Mouse (Mus musculus) thymus, adult 18-20 months (tissue): Measurements from ENCODE around the gene Zfp369.
A peak's percentile ranks its signal among the peaks of the same experiment; 100 is the strongest.
"Not testable (repeated sequence)": the region's sequence is repeated elsewhere in the genome, so short reads cannot be mapped to it uniquely, and the experiment has no call there.

Source experiments
- DNase-seq, 2 experiments: peaks; one replicate each; pipeline ENCODE4 v3.0.0; 2022; ENCODE audit warnings: mixed read lengths in 2 of 2

The Zfp369 gene

DNA sequence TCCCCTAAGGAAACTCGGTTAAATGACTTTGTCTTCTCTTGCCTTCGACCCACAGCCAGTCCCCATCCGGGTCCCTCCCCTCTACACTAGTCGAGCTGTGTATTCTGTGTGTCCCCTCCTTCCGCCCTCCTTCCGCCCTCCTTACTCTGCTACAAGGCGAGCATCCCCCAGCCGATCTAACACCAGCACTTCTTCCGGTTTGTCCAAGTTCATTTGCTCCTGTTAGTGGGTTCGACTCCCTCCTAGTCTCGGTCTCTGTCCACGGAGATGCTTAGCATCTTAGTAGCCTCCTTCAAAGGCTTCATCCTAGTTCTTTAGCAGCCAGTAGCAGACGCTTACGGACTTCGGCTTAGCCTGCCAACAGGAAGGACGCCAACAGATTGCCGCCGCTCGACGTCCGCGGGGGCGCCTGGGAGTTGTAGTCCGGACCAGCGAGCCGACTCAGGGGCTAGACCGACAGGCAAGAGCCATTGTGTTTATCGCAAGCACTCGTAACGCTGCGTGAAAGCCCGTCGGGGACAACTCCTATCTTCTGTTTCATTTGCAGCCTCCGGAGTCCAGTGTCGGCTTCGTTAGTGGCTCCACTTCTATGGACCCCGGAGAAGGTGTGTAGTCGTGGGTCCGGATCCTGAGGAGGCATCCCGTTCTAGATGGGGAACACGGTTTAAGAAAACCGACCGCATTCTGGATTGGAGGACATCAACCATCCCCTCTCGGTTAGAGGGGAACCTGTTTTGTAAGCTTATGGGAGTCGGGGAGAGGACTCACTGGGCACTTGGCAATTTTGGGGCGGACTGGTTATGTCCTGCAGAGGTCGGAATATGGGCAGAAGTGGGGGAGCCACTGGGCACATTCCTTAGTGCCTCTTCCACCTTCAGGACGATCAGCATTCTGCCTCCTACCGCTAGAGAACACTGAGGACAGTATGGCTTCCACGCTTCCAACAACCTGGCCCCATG is at the start of gene Zfp369:
Gene Zfp369, plus strand, starts transcription at position 432 of the 959 bp plus-strand sequence.
- DNase-seq = peak; percentile 89 to 91

DNA sequence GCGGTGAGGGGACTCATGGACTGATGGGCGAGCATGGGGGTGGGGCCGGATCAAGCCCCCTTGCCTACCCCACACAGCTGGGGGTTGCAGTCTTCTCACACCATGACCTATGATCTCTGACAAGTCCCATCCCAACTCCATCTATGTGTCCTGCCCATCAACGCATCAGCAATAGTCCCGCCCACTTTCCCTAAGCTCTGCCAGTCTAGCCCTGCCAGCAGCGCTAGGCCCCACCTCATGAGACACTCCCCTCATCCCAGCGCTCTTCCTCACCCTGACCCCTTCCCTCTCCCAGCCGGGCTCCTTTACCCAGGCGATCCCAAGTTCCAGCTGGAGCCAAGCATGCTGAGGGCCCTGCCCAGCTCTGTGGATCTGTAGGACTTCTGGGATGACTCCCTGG is 41.4 kb upstream of the Zfp369 start:
- no peak for DNase-seq

DNA sequence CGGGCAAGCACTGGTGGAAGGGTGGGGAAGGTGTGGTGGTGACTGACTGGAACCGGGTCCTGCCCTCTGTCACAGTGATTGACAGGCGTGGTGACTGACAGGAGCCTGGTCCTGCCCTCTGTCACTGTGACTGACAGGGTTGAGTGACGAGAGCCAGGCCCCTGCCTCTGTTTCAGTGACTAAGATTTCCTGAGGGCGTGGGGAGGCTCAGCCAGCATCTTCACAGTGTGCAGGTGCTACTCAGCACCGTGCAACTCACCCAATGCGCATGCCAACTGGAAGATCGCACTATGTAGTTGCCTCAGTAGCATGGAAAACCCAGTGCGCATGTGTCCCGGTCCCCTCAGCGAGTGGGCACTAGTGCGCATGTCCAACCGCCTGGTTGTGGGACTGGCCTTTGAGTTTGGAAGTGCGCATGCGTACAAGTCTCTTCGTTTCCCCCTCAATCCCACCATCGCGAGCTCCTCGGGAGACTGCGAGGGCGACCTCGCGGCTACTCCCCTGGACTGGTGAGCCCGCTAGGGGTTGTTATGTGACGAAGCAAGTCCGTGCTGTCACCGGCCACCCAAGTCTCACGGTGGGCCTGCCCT is 38.0 kb upstream of the Zfp369 start:
- peak; percentile 96 to 97 for DNase-seq

DNA sequence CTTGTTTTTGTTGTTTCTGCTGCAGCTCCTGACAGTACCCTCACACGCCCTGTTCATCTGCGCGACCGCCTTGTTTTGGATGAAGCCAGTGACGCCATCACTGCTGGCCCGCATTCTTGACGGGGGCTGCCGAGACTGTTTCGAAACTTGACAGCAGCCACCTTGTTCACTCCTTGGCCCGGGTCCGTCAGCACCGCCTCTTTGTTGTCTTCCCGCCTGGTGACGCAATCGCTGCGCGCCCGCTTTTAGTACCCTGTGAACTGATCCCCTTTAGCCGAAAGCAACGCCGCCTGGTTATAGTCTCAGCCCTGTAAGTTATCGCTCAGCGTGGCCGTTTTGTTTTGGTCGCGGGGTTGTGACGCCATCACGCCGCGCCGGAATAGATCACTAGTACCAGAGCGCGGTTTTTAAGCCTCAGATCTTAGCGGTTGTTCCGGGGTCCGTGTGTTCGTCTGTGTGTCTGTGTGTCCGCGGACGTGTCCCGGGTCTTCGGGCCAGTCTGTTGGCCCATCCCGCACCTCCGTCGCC is 37.5 kb upstream of the Zfp369 start:
- DNase-seq = peak; percentile 84 to 87

DNA sequence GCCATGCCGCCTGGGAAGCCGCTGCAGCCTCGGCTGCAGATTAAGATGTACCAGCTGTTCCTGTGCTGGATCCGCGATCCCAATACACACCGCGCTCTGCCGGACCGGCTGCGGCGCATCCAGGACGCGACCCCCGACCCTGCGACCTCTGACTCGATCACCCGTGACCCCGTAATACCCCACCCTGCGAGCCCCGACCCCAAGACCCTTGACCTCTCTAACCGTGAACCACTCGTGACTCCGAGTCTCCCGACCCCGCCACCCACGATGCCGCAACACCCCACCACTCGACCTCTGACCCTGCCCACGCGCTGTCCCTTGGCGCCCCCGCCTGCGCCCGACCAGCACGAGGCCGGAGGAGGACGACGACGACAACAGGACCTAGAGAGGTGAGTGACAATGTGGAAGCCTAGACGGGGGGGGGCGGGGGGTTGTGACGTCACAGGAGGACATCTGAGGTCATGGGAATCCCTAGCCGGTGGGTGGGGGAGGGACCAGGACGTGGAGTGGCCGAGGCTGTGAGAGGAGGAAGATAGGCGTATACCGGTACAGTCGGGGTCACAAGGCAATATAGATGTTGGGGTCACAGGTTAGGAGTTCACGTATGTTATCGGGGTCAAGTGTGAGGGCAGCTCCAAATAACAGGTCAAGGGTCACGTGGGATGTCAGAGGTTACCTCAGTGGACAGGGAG is 36.8 kb upstream of the Zfp369 start:
- peak; percentile 47 to 54 for DNase-seq

DNA sequence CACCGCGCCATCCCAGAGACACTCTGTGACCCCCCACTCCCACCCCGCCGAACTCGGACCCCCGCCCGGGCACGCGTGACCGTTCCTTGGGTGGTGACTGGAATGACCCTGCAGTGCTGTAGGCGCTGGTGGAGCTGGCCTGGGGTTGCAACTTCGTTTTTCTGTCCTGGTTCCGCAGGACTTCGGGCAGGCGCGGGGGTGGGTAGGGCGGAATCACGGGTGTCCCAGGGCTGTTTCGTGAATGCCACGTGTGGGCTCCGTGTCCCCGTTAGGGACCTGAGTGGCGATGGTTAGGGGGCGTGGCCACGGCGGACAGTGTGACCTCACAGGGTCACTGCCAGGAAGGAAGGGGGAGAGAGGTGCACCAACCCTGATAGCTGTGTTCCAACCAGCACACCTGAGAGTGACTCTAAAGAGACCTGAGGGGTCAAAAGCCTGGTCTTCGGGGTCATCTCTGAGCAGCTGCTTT is 36.3 kb upstream of the Zfp369 start:
- DNase-seq = peak in 1 of 2 experiments; percentile 18

DNA sequence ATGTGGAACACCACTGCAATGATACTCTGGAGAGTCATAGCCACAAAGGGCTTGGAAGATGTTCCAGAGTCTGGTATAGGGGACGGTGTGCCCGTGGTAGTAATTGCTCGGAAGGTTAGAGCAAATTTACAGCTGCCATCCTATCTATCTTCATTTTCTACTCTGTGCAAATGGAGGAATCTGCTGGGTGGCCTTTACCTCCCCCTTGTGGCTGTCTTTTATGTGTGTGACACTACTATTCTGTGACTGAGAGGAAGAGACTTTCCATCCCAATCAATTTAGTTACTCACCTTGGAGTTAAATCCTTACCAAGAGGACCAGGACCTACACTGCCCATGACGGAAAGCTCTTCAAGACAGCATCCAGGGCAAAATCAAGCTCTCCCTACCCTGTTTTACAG is 35.3 kb upstream of the Zfp369 start:
- no peak for DNase-seq

DNA sequence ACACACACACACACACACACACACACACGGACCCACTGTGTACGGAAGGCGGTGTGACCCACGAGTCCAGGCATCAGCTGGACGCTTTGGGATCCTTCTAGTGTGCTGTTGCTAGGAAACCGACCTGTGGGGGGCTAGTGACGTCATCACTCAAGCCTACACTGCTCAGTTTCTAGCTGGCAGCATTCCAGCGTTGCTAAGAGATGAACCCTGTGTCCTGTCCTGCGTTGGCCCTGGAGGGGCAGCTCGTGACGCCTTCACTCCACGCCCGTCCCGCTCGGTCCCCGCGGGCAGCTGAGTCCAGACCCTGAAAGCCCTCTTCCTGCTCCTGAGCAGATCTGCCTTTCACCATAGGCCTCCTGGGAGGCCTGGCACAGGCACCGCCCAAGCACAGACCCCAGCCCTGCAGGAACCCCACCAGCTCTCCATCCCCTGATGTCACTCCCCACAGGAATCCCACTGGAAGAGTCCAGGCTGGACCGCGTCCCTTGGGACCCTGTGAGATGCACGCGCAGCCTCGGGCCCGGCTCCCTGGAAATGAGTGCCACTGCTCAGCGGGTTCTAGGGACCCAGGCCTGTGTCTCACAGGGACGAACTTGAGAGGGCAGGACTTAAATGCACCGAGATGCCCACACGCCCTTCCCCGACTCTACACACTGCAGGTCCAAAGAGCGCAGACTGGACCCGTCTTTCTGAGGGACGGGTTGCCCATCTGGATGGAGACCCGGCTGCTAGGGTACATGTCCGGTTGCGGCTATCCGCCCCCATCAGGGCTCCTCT is 20.2 kb upstream of the Zfp369 start:
- DNase-seq = no peak

DNA sequence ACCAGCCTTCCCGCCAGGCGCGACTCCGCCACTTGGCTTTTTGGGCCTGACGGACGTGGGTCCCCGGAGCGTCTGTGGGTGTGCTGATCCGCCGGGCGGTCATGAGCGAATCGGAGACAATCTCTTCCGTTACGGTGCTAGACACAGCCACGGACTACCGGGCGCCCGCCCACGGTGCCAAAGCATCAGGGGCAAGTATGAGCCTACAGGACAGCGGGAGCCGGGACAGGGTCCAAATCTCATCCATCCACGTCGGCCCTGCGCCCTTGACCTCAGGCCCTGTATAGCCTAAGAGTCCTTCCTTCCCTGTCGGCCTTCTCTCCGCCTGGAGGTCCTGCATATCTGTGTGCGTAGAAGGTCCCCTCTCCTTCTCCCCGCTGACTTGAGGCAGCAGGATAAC is 19.4 kb upstream of the Zfp369 start, which contains the start of gene Gm10775:
Gene Gm10775, plus strand, starts transcription at position 301 of the 400 bp plus-strand sequence.
- DNase-seq = no peak

DNA sequence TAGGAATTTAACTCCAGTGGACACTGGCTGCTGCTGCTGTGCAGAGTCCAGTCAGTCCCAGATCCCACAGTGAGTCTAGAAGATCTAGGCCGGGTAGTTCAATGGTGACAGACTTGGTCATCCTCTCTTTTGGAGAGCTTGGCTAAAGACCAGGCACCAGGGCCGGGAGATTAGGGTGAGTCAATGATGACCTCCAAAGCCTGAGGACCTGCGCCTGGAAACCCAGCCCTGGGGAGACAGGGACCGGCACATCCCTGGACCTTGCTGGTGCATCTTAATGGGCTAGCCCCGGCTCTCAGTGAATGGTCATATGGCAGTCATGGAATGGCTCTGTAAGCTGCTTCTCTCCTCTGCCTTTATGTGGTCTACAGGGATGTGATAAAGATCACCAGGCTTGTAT is 16.5 kb upstream of the Zfp369 start:
- DNase-seq = no peak

DNA sequence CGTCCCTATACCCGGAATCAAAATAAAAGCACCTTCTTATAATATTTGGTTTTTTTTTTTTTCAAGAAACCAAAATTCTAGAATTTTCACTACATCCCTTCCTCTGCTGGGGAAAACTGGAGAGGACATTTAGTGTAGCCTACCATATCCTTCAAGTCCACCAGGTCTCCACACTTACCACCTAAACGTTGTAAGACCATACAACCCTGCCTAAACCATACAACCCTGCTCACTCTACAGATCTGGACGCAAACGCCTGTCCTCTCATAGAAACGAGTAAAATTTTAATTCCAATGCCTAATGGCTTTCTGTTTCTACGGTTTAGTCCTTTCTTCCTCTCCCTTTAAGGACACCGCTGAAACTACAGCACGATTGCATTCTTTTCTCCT is 626 bp upstream of the Zfp369 start:
- DNase-seq = no peak

DNA sequence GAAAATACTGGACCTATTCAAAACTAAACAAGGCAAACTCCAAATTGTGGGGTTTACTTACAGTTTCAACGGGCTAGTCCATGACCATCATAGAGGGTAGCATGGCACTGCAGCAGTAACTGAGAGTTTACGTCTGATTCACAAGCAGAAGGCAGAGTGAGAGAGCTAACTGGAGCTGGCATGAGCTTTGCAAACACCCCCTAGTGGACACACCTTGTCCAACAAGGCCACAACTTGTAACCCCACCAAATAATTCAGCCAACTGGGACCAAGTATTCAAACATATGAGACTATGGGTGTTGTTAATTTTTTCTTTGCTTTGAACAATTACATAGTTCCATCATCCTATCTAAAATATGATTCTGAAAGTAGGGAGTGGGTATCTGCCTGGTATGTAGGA is 8.2 kb downstream of the Zfp369 start:
- no peak for DNase-seq

DNA sequence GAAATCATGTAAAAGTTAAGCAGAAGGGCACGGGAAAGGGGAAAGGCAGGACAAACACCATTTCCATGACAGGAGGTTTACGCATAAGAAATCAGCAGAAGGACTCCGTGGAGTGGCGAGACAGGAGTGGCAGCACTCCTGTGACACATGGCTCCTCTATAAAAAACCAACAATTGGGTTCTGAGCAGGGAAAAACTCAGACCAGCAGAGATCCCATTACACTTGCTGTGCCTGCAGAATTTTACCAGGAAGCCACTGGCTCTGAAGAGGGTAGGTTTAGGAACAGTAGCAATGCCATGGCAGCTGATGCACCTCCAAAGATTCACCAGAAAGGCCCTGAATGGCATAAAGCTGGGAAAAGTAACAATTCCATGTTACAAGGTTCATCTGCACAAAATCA is 17.7 kb downstream of the Zfp369 start:
- no peak for DNase-seq

DNA sequence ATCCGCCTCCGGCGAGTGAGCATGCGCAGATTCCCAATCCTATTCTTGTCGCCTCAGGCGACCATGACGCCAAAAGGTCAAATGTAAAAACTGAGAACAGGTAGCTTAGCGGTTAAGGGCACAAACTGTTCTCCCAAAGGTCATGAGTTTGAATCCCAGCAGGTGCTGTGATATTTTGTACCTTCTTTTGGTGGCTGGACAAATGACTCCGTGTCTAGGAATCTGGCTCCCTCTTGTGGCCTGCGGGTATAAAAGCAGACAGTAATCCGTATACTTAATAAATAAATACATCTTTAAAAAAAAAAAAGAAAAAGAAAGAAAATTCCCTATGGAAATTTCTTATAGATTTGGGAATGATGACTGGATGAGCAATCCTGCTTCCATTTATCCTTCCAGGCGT is 32.2 kb downstream of the Zfp369 start:
- DNase-seq = not testable (repeated sequence)

DNA sequence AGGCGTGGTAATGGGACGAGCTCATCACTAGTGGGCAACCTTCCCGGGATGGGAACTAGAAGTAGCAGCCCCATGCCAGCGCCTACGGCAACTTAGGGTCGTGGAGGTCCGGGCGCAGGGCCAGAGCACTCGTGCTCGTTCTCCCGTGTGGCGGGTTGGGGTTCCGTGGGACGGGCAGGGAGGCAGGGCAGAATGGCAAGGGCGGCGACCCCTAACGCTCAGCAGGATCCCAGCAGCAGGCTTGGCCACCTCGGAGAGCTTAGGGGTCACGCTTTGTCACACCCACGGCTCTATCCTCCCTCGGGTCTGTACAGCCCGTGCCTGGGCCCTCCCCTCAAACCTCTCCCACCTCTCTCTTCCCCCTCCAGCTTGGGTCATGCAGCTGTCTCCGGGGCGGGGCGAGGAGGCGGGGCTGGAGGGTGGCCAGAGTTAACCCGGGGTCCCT is 32.7 kb downstream of the Zfp369 start:
- DNase-seq = no peak

DNA sequence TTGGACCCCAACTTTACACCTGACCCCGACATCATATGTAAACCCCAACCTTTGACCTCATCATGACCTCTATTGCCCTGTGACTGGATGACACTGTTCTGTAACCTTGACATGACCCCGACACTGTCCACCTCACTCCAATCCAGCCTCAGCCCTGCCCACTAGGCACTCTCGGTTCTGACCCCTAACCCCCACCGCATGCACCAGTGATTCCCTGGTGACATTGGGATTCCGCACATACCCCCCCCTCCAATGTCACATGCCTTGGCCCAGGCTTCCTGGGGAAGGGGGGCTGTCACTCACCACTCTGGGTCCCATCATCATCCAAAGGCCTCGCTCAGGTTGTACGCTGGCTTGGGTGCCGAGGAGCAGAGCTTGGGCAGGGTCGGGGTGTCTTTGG is 33.2 kb downstream of the Zfp369 start:
- DNase-seq = no peak

DNA sequence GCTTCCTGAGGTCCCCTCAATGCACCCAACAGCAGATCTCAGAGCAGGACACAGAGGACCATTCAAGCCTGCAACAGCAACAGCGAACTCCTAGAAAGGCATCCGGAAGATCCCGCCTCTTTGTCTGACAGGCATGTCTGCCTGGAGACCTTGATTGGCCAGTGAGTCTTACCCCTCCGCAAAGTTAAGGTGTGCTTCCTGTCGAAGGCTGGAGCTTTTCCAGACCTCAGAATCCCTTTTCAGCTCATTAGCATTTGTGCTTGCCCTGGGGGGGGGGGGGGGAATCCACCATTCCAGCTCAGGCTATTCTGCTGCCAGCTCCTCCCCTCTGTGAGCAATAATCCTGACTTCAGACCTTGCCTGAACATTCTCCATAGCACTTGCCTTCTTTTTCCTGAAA is 69.9 kb downstream of the Zfp369 start:
- not testable (repeated sequence) for DNase-seq

DNA sequence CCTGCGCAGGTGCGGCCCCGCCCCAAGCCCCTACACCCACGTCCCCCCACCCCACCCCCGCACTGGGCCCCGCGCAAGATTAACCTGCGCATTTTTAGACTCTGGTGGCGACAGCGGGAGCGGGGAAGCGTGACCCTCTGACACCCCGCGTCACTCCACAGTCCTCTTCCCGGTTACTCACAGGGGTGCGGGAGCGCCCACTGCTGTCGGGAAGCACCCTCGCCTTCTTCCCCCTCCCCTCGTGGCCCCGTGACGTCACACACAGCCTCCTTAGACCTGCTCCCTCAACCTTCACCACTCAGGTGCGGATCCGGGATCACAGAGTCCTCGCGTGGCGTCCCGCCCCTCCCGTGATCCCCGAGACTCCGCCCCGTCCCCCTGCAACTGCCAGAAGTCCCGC is 73.2 kb downstream of the Zfp369 start:
- not testable (repeated sequence) for DNase-seq
